Mouse (Mus musculus): ENCODE measurements around the gene Slc5a3.

- TF ChIP-seq CTCF (IDR thresholded peaks at IDR 0.05) (no peak), EP300 (IDR thresholded peaks at IDR 0.05; ENCODE audit: insufficient read depth, low read depth, low read length) (no peak), POLR2A (IDR thresholded peaks at IDR 0.05; ENCODE audit: insufficient read depth, low read depth, low read length) (no peak)
Measured at GRCm38 (mm10) chr16:92057456-92057851, 668 bp upstream of the Slc5a3 start.
